Mouse (Mus musculus): ENCODE measurements around the gene 4931428L18Rik.

DNA sequence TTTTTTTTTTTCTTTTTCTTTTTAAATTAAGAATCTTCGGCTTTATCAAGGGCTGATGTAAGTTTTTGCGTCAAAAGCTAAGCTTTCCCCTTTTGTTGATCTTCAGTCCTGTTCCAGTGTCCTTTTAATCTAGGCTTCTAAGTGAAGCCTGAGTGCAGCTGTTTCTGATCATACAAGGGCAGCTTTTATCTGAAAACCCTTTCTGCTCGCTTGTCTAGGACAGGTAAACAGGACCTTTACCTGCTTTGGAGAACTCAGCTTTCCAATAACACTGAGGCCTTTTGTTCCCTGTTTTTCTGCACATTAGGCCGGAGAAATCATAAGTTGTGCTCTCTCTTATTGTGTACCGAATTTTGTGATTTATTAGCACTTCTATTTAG lies 272.0 kb downstream of the 4931428L18Rik start:
- TF ChIP-seq CTCF (IDR thresholded peaks at IDR 0.05; ENCODE audit: borderline replicate concordance, control insufficient read depth, extremely low read depth, insufficient read depth, low read length, poor library complexity): no peak
- TF ChIP-seq POLR2A (IDR thresholded peaks at IDR 0.05; ENCODE audit: control insufficient read depth, extremely low read depth, insufficient read depth, low read length, poor library complexity): no peak

Measured in thymus, adult 2 months (tissue).